Mouse (Mus musculus) neutrophil, adult 5-6 weeks (primary cell): Measurements from ENCODE around the gene Ift22. TPM values are rescaled to one million over a fixed set of nuclear protein-coding genes. Genes with fewer than 3 reads are reported as not detected.

ENCODE experiments used
- ATAC-seq: fragments of 151-379, 151-347 bp; 2 replicates; pipeline ENCODE4 v1.8.0; 2017; ENCODE audit warnings: mild to moderate bottlenecking, moderate TSS enrichment; ENCODE audit not compliant: insufficient number of reproducible peaks, poor library complexity, low FRiP score, severe bottlenecking; ENCODE audit errors: extremely low read depth
- total RNA-seq: library from RNA; stranded (forward); fragments of 200-1000 nt; gene quantifications from 2 replicates; pipeline ENCODE4 v1.2.3, GENCODE M21; 2017

Ift22 gene
- 4.4 and 8.8 TPM in 2 replicates for total RNA-seq

- ATAC-seq: peak; percentile 71
These were observed at the start of gene Ift22 for GRCm38 (mm10) chr5:136907991-136908857. Ift22 (plus strand) TSS chr5:136908150.

- ATAC-seq: no peak
These were observed 46.6 kb upstream of the Ift22 start for GRCm38 (mm10) chr5:136861191-136861940.

- ATAC-seq: no peak
These were observed 45.1 kb upstream of the Ift22 start for GRCm38 (mm10) chr5:136862806-136863205.

GRCm38 (mm10) chr5:136863276-136863675 is 44.7 kb upstream of the Ift22 start:
- no peak for ATAC-seq

- peak; percentile 44; the same call in 1 of the 2 replicates for ATAC-seq
These were observed 43.8 kb upstream of the Ift22 start for GRCm38 (mm10) chr5:136863961-136864674.

- ATAC-seq: no peak
These were observed 40.2 kb upstream of the Ift22 start for GRCm38 (mm10) chr5:136867706-136868105.

- ATAC-seq: no peak
These were observed 38.4 kb upstream of the Ift22 start for GRCm38 (mm10) chr5:136869451-136870114.

GRCm38 (mm10) chr5:136872417-136872816 is 35.5 kb upstream of the Ift22 start:
- ATAC-seq: no peak

- ATAC-seq: no peak
These were observed 33.7 kb upstream of the Ift22 start for GRCm38 (mm10) chr5:136874271-136874670.

- no peak for ATAC-seq
These were observed 27.8 kb upstream of the Ift22 start for GRCm38 (mm10) chr5:136880101-136880500.

GRCm38 (mm10) chr5:136881380-136882009 is 26.5 kb upstream of the Ift22 start:
- peak; percentile 43; the same call in 1 of the 2 replicates for ATAC-seq

- ATAC-seq: no peak
These were observed 25.7 kb upstream of the Ift22 start for GRCm38 (mm10) chr5:136882055-136882787.

GRCm38 (mm10) chr5:136882788-136883439 is 25.0 kb upstream of the Ift22 start, which contains the start of gene Col26a1:
Col26a1 (minus strand) TSS chr5:136883209.
- no peak for ATAC-seq

- no peak for ATAC-seq
These were observed 21.0 kb upstream of the Ift22 start for GRCm38 (mm10) chr5:136886957-136887356.

- no peak for ATAC-seq
These were observed 19.2 kb upstream of the Ift22 start for GRCm38 (mm10) chr5:136888539-136889355.

- no peak for ATAC-seq
These were observed 13.0 kb upstream of the Ift22 start for GRCm38 (mm10) chr5:136894840-136895528.
